Mouse (Mus musculus) urinary bladder, postnatal 14 days (tissue): ENCODE measurements around the gene Zfp777.
A peak's percentile ranks its signal among the peaks of the same experiment; 100 is the strongest.

Experiments used
- DNase-seq: peaks from one replicate; pipeline ENCODE4 v3.0.0; 2021; ENCODE audit warnings: low spot score

Gene Zfp777

DNA sequence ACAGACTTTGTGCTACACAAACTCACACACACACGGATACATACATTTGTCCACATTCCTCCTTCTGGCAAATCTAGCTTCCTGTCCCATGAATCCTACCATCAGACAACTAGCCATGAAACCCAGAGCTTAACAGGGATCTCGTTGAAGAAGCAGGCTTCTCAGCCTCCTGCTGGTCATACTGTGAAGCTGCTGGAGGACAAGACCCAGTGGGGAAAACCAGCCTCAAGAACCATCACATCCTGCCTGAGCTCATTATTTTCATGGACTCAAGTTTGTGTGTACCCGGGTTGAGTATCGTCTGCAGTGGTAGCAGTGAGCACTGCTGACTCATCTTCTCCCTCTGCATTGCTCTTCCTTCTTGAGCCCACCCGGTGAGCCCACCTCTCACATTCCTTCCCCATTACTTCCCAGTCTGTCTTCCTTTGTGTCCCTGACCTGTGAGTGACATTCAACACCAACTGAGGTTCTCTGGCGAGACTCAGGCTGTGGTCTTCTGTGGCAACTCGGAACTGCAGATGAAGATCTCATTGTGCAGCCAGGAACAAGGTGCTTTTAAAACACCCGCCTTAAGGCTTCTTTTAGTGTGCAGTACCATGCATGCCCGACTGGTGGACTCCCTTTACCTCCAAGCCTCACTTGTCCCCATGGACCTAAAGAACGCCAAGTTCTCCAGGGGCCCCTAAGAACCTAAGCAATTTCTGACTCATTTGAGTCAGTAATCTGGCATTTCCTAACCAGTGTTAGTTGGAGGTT lies 22.6 kb downstream of the Zfp777 start:
- DNase-seq = no peak

DNA sequence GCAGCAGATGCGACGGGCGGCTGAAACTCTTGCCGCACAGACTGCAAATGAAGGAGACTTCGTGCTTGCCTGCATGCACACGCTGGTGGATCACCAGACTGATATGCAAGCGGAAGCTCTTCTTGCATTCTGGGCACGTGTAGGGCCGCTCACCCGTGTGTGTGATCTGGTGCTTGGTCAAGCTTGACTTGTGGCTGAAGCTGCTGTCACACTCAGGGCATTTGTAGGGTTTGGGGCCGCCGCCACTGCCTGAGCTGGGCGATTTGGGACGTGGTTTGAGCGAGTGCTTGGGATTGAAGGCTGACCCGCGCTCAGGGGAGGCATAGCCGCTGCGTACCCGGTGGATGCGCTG lies 23.7 kb downstream of the Zfp777 start:
- DNase-seq = no peak

DNA sequence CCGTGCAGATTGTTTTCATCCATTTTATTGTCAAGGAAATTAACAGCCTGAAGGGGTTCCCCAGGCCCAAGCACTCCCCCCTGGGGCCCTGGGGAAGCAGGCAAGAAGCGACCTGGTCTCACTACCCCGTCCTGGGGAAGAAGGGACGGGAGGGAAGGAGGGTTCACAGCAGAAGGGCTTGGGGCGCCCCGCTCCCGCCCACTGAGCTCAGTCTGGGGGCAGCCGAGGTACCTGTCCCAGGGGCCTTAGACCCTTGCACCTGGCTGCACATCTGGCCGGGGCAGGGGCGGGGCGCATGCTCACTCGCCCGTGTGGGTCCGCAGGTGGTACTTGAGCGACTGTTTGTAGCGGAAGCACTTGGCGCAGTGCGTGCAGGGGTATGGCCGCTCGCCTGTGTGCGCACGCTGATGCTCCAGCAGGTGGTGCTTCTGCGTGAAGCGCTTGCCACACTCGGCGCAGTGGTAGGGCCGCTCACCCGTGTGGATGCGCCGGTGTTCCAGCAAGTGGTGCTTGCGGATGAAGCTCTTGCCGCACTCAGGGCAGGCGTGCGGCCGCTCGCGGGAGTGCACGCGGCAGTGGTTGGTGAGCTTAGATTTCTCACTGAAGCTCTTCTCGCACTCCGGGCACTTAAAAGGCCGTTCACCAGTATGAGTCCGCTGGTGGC lies 24.2 kb downstream of the Zfp777 start:
- DNase-seq = no peak

DNA sequence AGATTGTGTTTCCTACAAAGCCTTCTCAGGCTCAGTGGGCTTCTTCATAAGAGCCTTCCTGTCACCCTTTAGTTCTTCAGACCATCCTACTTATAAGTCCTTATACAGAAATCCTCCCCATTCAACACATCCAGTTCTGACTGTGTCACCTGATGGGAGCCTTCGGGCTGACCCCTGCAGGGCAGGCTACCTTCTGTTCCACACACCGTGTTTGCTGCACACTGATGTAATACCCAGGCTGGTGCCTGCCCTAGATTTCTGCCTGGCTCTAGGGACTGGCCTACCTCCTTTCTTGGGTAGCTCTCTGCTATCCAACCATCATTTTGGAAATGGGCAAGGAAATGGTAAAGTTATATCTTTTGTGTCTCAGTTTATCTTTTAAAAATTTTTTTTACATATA lies 26.0 kb downstream of the Zfp777 start:
- DNase-seq = no peak

DNA sequence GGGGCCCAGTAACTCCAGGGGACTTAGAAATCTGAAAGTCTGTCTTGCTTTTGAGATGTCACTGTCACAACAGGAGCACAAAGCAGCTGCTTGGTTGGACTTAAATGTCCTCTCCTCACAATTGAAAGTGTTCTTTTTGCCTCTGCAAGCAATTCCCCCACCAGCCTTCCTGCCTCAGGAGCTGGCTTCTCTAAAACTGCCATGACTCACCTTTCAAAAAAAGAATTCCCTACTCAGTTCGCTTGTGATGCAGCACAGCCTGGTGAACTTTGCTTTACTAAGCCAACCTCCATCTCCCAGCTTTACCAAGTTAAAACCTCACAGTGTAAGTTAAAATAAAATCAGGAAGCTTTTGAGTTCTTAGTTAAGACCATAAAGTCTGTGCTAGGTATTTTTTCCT lies 27.0 kb downstream of the Zfp777 start:
- no peak for DNase-seq

DNA sequence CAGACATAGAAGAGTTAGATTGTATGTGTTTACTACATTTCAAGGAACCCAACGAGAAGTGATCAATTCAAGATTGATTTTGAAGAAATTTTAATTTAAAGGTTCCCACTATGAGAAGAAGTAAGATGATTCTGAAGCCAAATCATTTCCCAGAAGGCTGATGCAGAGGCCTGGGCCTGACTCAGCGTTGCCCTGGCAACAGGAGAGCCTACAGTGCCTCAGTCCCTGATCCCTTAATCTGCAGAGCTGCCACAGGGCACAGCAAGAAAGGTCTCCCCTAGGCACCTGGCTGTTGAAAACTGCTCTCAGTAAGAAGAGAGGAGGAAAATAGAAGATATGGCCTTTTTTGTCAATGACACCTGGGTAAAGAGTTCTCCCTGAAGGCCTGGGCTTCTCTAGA lies 28.7 kb downstream of the Zfp777 start:
- no peak for DNase-seq

DNA sequence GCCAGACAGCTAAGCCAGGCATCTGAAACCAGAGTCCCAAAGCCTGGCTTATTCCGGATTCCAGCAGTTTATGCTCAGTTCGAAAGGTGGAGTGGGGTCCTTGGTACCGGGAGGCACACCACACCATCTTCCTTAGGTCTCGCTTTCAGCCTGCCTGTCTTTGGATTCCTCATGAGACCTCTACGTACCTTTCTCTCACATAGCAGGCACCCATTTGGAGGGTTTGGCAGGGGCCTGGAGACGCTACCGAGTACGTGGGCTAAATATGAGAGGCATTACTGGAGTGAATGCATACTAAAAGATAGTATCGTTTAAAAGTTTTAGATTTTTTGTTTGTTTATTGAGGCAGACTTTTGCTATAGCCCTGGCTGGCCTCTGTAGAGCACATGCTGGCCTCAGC lies 31.9 kb downstream of the Zfp777 start:
- no peak for DNase-seq

DNA sequence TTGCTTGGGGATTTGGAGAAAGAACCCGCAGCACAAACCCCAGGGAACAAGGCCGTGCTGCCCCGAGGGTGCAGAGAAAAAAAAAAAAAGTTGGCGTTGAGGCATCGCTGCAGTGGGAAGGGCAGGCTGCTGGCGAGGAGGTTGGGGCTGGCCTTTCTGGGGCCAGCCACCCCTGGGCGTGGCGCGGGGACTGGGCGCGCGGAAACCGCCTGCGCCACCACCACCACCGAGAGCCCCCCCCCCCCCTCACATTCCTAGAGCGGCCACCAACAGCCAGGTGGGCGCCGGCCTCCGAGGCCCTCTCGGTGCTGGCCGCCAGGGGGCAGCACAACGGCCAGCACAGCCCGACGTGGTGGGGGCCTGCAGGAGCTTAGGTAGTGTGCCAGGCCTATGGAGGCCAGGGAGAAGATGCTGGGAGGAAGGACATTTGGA lies 32.6 kb downstream of the Zfp777 start:
- DNase-seq = peak; percentile 64

DNA sequence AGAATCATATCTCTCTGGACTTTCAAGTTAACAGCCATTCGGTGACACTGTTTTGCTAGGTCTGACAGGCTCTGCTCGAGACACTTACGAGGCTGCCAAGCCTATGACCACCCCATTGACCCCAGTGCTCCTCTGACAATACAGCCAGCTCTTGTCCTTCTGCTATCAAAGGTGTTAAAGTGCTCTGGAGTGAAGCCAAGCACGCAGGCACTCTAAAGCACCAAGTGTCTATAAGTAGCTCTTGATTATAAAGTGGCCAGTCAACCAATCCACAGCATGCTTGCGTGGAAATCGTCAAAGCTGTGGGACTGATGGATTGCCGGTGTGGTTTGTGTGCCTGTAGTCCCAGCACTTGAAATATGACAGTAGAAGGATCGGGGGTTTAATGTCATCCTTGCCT lies 38.0 kb downstream of the Zfp777 start:
- no peak for DNase-seq

DNA sequence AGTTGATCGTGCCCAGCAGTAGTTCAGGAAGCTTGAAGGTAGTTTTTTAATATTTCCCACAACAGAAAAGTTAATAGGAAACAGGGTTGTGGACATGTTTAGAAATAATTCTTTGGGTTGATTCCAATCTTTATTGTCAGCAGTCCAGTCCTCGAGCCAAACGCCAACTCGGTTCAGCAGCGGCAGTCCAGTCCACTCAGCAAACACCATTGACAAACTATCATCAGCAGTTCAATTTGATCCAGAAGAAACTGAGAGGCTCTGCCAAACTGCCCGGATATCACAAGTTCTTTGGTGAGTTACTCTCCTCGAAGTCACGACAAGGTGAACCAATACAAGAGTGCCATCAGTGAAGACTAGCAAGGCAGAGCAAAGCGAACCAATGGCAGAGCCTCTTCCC lies 53.0 kb downstream of the Zfp777 start:
- no peak for DNase-seq

DNA sequence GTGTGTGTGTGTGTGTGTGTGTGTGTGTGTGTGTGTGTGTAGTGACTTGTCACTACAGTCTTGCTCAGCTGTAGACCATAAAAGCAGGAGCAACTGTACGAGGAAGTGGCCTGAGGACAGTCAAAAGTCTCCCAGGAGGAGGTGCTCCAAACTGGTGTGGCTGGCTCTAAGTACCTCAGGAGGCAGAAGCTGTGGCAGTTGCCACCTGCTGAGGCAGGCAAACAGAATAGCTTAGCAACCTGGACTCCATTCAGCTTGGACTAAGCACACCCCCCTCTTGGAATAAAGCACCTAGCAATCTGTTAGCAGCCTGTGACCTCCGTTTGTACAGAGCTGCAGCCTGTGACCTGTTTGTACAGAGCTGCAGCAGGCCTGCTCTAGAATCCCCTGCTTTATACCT lies 64.8 kb downstream of the Zfp777 start:
- no peak for DNase-seq

DNA sequence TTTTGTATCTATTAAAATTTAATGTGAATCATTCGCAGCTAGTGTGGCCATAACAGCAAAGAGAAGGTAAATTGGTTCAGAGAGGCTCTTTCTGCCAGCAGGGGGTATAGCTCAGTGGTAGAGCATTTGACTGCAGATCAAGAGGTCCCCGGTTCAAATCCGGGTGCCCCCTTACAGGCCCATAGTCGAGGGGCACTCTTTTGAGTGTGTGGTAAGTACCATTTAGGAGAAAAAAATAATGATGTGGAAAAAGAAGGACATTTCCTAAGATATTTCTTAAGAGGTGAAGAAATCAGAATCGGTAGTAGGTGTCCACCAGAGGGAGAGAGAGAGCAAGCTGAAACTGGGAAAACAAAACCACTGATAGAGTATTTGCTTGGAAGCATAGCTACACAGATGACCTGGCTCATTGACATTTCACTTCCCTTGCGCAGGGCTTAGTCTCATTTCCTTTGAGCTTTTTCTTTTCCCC lies 69.8 kb downstream of the Zfp777 start:
- DNase-seq = peak; percentile 77

DNA sequence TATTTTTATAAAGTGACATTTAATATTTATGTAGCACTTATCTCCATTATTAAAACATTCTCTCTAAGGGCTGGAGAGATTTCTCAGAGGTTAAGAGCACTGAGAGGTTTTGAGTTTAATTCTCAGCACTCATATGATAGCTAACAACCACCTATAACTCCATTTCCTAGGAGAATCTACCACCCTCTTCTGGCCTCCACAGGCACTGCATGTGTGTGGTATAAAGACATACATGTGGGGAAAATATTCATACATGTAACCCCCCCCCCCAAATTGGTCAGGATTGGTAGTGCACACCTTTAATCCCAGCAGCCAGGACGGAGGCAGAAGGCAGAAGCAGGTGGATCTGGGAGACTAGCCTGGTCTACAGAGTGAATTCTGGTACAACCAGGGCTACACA lies 74.1 kb downstream of the Zfp777 start:
- no peak for DNase-seq
